Mouse (Mus musculus) CH12.LX (cell line): Measurements from ENCODE around the gene Greb1. TPM values are rescaled to one million over a fixed set of nuclear protein-coding genes. Genes with fewer than 3 reads are reported as not detected.

Source experiments
- DNase-seq: peaks from one replicate; pipeline ENCODE4 v3.0.0-alpha.2; 2013; ENCODE audit errors: extremely low read depth
- H3K27ac ChIP-seq: 2 replicates; pipeline ENCODE4 v1.5.1; 2012; ENCODE audit warnings: low read depth, mild to moderate bottlenecking, control low read depth, moderate library complexity; ENCODE audit not compliant: insufficient read depth
- H3K27me3 ChIP-seq: replicated peaks from 2 replicates; pipeline ENCODE3; 2012; ENCODE audit warnings: inconsistent platforms
- H3K36me3 ChIP-seq, 2 experiments: replicated peaks in 1 of 2; 2 replicates each; pipeline versions ENCODE3 to v1.6.1; 2012; ENCODE audit warnings: inconsistent platforms in 1 of 2, low read length in 1 of 2, mild to moderate bottlenecking in 1 of 2, mixed read lengths in 1 of 2, moderate library complexity in 1 of 2; ENCODE audit not compliant: control insufficient read depth in 1 of 2, insufficient read depth in 1 of 2
- H3K4me1 ChIP-seq, 2 experiments: 2 replicates each; pipeline ENCODE4 v1.6.1; 2012; ENCODE audit warnings: inconsistent platforms in 1 of 2, moderate library complexity in 1 of 2; ENCODE audit not compliant: insufficient read depth in 2 of 2, control insufficient read depth in 1 of 2
- H3K4me2 ChIP-seq: 2 replicates; pipeline ENCODE4 v1.6.1; 2012; ENCODE audit warnings: low read depth, mild to moderate bottlenecking, control low read depth; ENCODE audit not compliant: poor library complexity, insufficient read depth, severe bottlenecking
- H3K4me3 ChIP-seq, 3 experiments: fragments of 150-350 bp in 1 of 3; sonication (generic) in 1 of 3; replicated peaks in 1 of 3; 2 replicates each; pipeline versions ENCODE3 to v1.5.1; 2011 to 2012; ENCODE audit warnings: low read depth in 2 of 3, low read length in 2 of 3, mild to moderate bottlenecking in 2 of 3, moderate library complexity in 2 of 3, control low read depth in 1 of 3, improper control_type of control experiment in 1 of 3, inconsistent platforms in 1 of 3, mixed read lengths in 1 of 3; ENCODE audit not compliant: poor library complexity in 1 of 3
- H3K79me2 ChIP-seq: replicated peaks from 2 replicates; pipeline ENCODE4 v1.6.1; 2012; ENCODE audit warnings: mild to moderate bottlenecking, moderate library complexity; ENCODE audit not compliant: control insufficient read depth, poor library complexity, insufficient read depth, severe bottlenecking; ENCODE audit errors: extremely low read depth
- H3K9ac ChIP-seq: 2 replicates; pipeline ENCODE4 v1.6.1; 2012; ENCODE audit warnings: low read depth, mild to moderate bottlenecking, control low read depth, moderate library complexity; ENCODE audit not compliant: insufficient read depth
- H3K9me3 ChIP-seq: replicated peaks from 2 replicates; pipeline ENCODE3; 2012; ENCODE audit warnings: low read length, inconsistent platforms, mixed read lengths
- BHLHE40 ChIP-seq: IDR thresholded peaks from 2 replicates; pipeline ENCODE4 v1.6.1; 2011; ENCODE audit warnings: mild to moderate bottlenecking, low read depth, low read length, improper control_type of control experiment
- CHD2 ChIP-seq: IDR thresholded peaks from 2 replicates; pipeline ENCODE4 v1.6.1; 2011; ENCODE audit warnings: low read length, improper control_type of control experiment
- ELF1 ChIP-seq: IDR thresholded peaks from 2 replicates; pipeline ENCODE4 v1.6.1; 2014; ENCODE audit warnings: low read depth, mild to moderate bottlenecking, inconsistent platforms, low read length, improper control_type of control experiment
- EP300 ChIP-seq: IDR thresholded peaks from 2 replicates; pipeline ENCODE4 v1.6.1; 2011; ENCODE audit warnings: low read length, improper control_type of control experiment
- ETS1 ChIP-seq: conservative IDR thresholded peaks from 2 replicates; pipeline ENCODE4 v1.6.1; 2012; ENCODE audit warnings: low read depth, mild to moderate bottlenecking, inconsistent platforms, low read length, improper control_type of control experiment, moderate library complexity
- GABPA ChIP-seq: IDR thresholded peaks from 2 replicates; pipeline ENCODE4 v1.6.1; 2012; ENCODE audit warnings: low read depth, low read length, improper control_type of control experiment, inconsistent platforms; ENCODE audit not compliant: insufficient replicate concordance
- HCFC1 ChIP-seq: IDR thresholded peaks from 2 replicates; pipeline ENCODE4 v1.6.1; 2012; ENCODE audit warnings: low read depth, mild to moderate bottlenecking, inconsistent platforms, low read length, improper control_type of control experiment
- IRF4 ChIP-seq: IDR thresholded peaks from 2 replicates; pipeline ENCODE4 v1.6.1; 2014; ENCODE audit warnings: low read depth, mild to moderate bottlenecking, inconsistent platforms, low read length, improper control_type of control experiment
- JUN ChIP-seq: IDR thresholded peaks from 2 replicates; pipeline ENCODE4 v1.6.1; 2011; ENCODE audit warnings: low read depth, mild to moderate bottlenecking, low read length, improper control_type of control experiment, moderate library complexity; ENCODE audit not compliant: insufficient read depth
- JUND ChIP-seq: conservative IDR thresholded peaks from 2 replicates; pipeline ENCODE4 v1.6.1; 2011; ENCODE audit warnings: low read depth, low read length, improper control_type of control experiment
- MAFK ChIP-seq: IDR thresholded peaks from 2 replicates; pipeline ENCODE4 v1.6.1; 2011; ENCODE audit warnings: low read length, improper control_type of control experiment; ENCODE audit not compliant: insufficient replicate concordance
- MAX ChIP-seq: IDR thresholded peaks from 2 replicates; pipeline ENCODE4 v1.6.1; 2011; ENCODE audit warnings: low read length, improper control_type of control experiment
- MAZ ChIP-seq: IDR thresholded peaks from 2 replicates; pipeline ENCODE4 v1.6.1; 2012; ENCODE audit warnings: low read depth, mild to moderate bottlenecking, inconsistent platforms, low read length, improper control_type of control experiment, moderate library complexity
- MXI1 ChIP-seq: IDR thresholded peaks from 2 replicates; pipeline ENCODE4 v1.6.1; 2011; ENCODE audit warnings: mild to moderate bottlenecking, low read depth, low read length, improper control_type of control experiment
- MYC ChIP-seq: IDR thresholded peaks from 2 replicates; pipeline ENCODE4 v1.6.1; 2011; ENCODE audit warnings: low read depth, mild to moderate bottlenecking, improper control_type of control experiment, low read length
- NELFE ChIP-seq: IDR thresholded peaks from 2 replicates; pipeline ENCODE4 v1.6.1; 2011; ENCODE audit warnings: low read depth, low read length, improper control_type of control experiment
- NRF1 ChIP-seq: IDR thresholded peaks from 2 replicates; pipeline ENCODE4 v1.6.1; 2014; ENCODE audit warnings: low read depth, mild to moderate bottlenecking, inconsistent platforms, low read length, improper control_type of control experiment, moderate library complexity
- SIN3A ChIP-seq: IDR thresholded peaks from 2 replicates; pipeline ENCODE4 v1.6.1; 2012; ENCODE audit warnings: low read length, improper control_type of control experiment, inconsistent platforms
- SMC3 ChIP-seq: IDR thresholded peaks from 2 replicates; pipeline ENCODE4 v1.6.1; 2011; ENCODE audit warnings: low read depth, low read length, improper control_type of control experiment
- TBP ChIP-seq: conservative IDR thresholded peaks from 2 replicates; pipeline ENCODE4 v1.6.1; 2011; ENCODE audit warnings: low read depth, low read length, improper control_type of control experiment
- TCF12 ChIP-seq: IDR thresholded peaks from 2 replicates; pipeline ENCODE4 v1.6.1; 2014; ENCODE audit warnings: low read depth, mild to moderate bottlenecking, inconsistent platforms, low read length, improper control_type of control experiment
- UBTF ChIP-seq: IDR thresholded peaks from 2 replicates; pipeline ENCODE4 v1.6.1; 2012; ENCODE audit warnings: low read depth, mild to moderate bottlenecking, inconsistent platforms, low read length, improper control_type of control experiment, moderate library complexity
- USF1 ChIP-seq: IDR thresholded peaks from 2 replicates; pipeline ENCODE4 v1.6.1; 2014; ENCODE audit warnings: low read depth, mild to moderate bottlenecking, inconsistent platforms, low read length, improper control_type of control experiment
- USF2 ChIP-seq: conservative IDR thresholded peaks from 2 replicates; pipeline ENCODE4 v1.6.1; 2011; ENCODE audit warnings: low read depth, low read length, improper control_type of control experiment
- ZC3H11A ChIP-seq: IDR thresholded peaks from 2 replicates; pipeline ENCODE4 v1.6.1; 2012; ENCODE audit warnings: low read depth, mild to moderate bottlenecking, inconsistent platforms, low read length, improper control_type of control experiment
- ZMIZ1 ChIP-seq: IDR thresholded peaks from 2 replicates; pipeline ENCODE4 v1.6.1; 2012; ENCODE audit warnings: low read depth, mild to moderate bottlenecking, inconsistent platforms, low read length, improper control_type of control experiment
- dilution Hi-C: fragments of 300-500 bp; cut with MboI; formaldehyde crosslinking; loops from 2 replicates; pipeline ENCODE4 v1.14.3; 2020; ENCODE audit warnings: low sequenced_read_pairs; ENCODE audit not compliant: extremely low pct_unique_long_range_greater_than_20kb, extremely low pct_ligation_motif_present
- in situ Hi-C: fragments of 300-500 bp; cut with MboI; formaldehyde crosslinking; loops from 3 replicates; pipeline ENCODE4 v1.14.3; 2019; ENCODE audit warnings: low sequenced_read_pairs, low pct_ligation_motif_present, low pct_unique_long_range_greater_than_20kb, mixed read lengths
- polyA plus RNA-seq: library from polyadenylated mRNA; unstranded; fragments of >175 nt; gene quantifications from 2 replicates; pipeline ENCODE4 v1.2.1, GENCODE M21; 2012; ENCODE audit warnings: low read depth; ENCODE audit not compliant: insufficient read length
- total RNA-seq, 2 experiments: library from RNA; depleted of rRNA; stranded (reverse); fragments of 300-350 nt in 1 of 2; fragments of >200 nt in 1 of 2; gene quantifications; 2 replicates each; pipeline ENCODE4 v1.2.3; 2012 to 2014

Greb1 gene
- total and polyA plus RNA-seq, 3 experiments: not detected

DNA sequence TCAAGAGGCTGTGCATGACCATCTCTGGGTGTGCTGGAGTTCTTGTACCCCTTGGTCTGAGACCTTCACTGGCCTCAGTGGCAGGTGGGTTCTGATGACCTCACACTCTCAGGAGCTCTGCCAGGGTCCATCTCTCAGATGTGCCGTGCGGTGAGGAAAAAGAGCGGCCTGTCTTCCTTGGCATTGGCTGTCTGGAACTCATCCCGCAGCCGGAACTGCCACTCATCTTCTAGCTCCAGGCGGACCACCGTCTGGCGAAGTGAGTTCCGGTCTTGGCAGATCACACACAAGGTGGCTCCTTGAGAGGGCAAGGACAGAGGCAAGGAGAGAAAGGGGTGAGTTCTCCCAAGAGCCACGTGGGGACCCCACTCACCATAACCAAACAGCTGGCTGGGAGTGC, 128.4 kb downstream of the Greb1 start:
- TF ChIP-seq ZC3H11A (no peak), MAFK (no peak), EP300 (no peak), MAZ (no peak), MYC (no peak)
- TF ChIP-seq, all 38 proteins: peak for 0
- in situ Hi-C loops: no loop called here
- dilution Hi-C loops: no loop called here

GRCm38 (mm10) chr12:16669176-16669575, 131.5 kb downstream of the Greb1 start:
- Histone ChIP-seq H3K27ac (no peak overlapping the region), H3K4me2 (no peak overlapping the region), H3K36me3 (no peaks in the 10 kb centered on the region), H3K9me3 (no peaks in the 10 kb centered on the region), H3K9ac (no peak overlapping the region), H3K4me3 (no peak overlapping the region), H3K79me2 (no peaks in the 10 kb centered on the region), H3K4me1 (no peaks in the 10 kb centered on the region), H3K27me3 (no peaks in the 10 kb centered on the region)
- in situ Hi-C loops (no loop called here), dilution Hi-C loops (no loop called here)
- TF ChIP-seq CHD2 (no peak), ELF1 (no peak), SIN3A (no peak), USF1 (no peak), BHLHE40 (no peak), GABPA (no peak)
- no peak for DNase-seq

More for the DNA sequence above, 128.4 kb downstream of the Greb1 start:
- H3K9ac ChIP-seq: no peak overlapping the region
- no peaks in the 10 kb centered on the region for H3K79me2 ChIP-seq
- H3K4me3 ChIP-seq: no peak overlapping the region
- no peak overlapping the region for H3K27ac ChIP-seq
- H3K4me2 ChIP-seq: no peak overlapping the region
- H3K27me3 ChIP-seq: no peaks in the 10 kb centered on the region
- no peaks in the 10 kb centered on the region for H3K36me3 ChIP-seq
- no peaks in the 10 kb centered on the region for H3K9me3 ChIP-seq
- no peaks in the 10 kb centered on the region for H3K4me1 ChIP-seq
- no peak for DNase-seq

DNA sequence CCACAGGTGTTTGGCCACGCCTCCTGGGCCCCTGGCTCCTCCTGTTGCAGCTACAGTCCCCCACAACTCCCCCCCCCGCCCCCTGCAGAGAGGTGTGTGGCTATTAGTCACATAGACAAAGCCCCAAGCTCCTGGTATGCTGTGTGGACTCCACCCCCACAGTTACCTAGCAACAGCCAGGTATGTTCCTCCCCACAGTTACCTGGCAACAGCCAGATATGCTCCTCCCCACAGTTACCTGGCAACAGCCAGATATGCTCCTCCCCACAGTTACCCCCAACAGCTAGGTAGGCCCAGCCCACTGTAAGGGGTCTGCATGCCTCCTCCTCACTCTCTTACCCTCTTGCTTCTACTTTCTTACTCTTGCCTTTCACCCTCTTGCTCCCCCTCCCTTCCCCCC, 135.7 kb downstream of the Greb1 start:
- no peak overlapping the region for H3K4me2 ChIP-seq
- in situ Hi-C loops (no loop called here), dilution Hi-C loops (no loop called here)
- H3K27ac ChIP-seq: no peak overlapping the region
- H3K4me1 ChIP-seq: no peaks in the 10 kb centered on the region
- H3K79me2 ChIP-seq: no peaks in the 10 kb centered on the region
- TF ChIP-seq JUND (no peak), MXI1 (no peak), SMC3 (no peak), JUN (no peak), MAX (no peak), TCF12 (no peak), MYC (no peak), ZC3H11A (no peak), ETS1 (no peak), HCFC1 (no peak), IRF4 (no peak), USF2 (no peak), ELF1 (no peak), NELFE (no peak), UBTF (no peak), ZMIZ1 (no peak), GABPA (no peak), EP300 (no peak), NRF1 (no peak), TBP (no peak)
- H3K27me3 ChIP-seq: no peaks in the 10 kb centered on the region
- H3K9ac ChIP-seq: no peak overlapping the region
- no peaks in the 10 kb centered on the region for H3K9me3 ChIP-seq
- DNase-seq: peak; percentile 2
- H3K4me3 ChIP-seq: no peak overlapping the region
- H3K36me3 ChIP-seq: no peaks in the 10 kb centered on the region
